Mouse (Mus musculus): ENCODE results near the gene Prss32. TPM values are rescaled to one million over a fixed set of nuclear protein-coding genes. Genes with fewer than 3 reads are reported as not detected.
"Not testable (repeated sequence)": the region's sequence is repeated elsewhere in the genome, so short reads cannot be mapped to it uniquely, and the experiment has no call there.

Gene Prss32
- total and polyA plus RNA-seq, 3 experiments = not detected

DNA sequence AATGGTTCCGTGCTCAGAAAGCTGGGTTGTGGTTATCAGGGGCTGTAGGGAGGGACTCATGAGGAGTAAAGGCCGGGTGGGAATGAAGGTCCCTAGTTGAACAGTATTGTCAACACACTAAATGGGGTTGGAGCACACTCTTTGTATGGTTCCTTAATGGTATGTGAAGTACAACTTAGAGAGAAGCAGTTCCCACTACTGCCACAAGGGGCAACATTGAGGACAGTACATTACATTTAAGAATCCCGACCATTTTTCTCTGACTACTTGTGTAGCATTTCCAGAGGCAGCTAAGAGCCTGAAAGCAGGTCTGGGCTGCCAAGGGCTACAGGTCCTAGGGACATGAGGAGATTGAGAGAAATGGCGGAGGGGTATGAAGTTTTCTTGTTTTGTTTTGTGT, 2.5 kb upstream of the Prss32 start:
- DNase-seq = no peak

DNA sequence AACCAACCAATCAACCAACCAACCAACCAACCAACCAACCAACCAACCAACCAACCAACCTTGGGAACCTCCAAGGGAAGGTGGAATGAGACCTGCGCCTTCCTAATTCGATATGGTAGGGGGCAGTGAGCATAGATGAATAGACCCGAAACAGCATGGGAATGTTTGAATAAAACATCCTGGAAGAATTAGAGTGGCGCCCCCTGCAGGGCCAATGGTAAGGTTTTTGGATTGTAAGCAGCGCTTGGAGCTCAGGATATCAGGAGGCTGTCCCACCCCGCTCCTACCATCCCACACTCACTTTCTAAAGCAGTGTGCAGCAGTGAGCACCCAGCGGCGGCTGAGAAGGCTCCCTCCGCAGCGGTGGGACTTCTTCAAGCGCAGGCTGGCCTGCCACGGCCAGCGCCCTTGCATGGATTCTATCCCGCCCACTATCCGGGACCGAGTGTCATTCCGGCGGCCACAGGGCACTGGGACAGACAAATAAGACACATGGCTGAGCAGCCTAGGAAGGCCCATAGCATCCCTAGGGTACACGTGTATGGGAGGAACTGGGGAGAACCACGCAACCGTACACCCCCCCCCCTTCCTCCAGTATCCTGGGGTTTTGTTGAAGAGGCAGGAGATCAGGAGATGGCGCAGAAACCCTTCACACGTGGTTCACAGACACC, 379 bp upstream of the Prss32 start:
- no peak for DNase-seq

DNA sequence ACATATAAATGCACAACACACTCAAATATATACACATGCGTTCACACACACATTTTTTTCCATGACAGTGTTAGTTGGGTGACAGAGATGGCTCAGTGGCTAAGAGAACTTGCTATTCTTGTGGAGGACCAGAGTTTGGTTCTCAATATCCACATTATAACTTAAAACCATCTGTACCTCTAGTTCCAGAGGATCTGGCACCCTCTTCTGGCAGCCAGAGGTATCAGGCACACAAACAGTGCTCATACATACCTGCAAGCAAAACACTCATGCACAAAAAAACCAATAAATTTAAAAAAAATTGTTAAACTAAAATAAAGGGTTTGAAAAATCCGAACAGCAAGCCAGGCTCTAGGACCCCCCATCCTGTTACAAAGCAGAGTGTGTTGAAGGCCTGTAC, 6.4 kb downstream of the Prss32 start:
- no peak for DNase-seq

DNA sequence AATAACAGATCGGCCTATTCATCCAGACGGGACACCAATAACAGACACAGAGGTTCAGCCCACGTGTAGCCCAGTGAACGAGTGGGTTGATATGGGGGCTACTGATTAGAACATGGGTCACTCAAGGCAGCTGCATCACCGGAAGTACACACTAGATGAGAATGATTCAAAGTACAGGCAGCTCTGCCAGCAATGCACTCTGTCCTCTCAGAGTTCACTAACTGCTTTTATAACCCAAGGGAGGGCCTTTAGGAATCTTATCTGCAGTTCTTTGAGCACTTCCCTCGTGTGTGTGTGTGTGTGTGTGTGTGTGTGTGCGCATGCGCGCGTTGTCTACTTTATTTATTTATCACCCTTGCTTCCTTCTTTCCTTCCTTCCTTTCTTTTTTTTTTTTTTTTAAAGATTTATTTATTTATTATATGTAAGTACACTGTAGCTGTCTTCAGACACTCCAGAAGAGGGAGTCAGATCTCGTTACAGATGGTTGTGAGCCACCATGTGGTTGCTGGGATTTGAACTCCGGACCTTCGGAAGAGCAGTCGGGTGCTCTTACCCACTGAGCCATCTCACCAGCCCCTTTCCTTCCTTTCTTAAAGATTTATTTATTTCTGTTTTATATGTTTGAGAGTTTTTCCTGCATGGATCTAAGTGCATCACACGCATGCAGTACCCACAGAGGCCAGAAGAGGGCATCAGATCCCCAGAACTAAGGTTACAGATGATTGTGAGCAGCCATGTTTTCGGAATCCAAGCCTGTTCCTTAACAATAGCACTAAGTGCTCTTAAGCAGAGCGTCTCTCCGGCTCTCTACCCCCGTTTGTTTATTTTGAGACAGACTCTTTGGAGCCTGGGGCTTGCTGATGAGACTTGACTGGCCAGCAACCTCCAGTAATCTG, 7.4 kb downstream of the Prss32 start:
- DNase-seq = peak; percentile 44

DNA sequence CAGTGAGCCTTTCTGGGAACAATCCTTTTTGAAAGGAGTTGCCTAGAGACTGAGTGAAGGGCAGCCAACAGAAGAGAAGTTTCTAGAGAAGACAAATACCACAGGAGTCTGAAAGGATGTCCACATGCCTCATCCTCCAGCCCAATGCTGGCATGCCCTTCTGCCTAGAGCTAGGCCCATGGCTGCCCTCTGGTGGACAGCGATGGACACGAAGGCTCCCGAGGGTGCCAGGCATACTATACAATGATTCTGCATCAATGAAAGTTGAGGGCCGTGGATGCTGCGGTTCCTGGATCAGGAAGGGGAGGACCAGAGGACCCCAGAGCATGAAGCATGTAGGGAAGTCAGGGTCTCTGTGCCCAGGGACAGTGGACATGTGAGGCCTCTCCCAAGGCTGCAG, 9.6 kb downstream of the Prss32 start:
- peak; percentile 61 for DNase-seq

DNA sequence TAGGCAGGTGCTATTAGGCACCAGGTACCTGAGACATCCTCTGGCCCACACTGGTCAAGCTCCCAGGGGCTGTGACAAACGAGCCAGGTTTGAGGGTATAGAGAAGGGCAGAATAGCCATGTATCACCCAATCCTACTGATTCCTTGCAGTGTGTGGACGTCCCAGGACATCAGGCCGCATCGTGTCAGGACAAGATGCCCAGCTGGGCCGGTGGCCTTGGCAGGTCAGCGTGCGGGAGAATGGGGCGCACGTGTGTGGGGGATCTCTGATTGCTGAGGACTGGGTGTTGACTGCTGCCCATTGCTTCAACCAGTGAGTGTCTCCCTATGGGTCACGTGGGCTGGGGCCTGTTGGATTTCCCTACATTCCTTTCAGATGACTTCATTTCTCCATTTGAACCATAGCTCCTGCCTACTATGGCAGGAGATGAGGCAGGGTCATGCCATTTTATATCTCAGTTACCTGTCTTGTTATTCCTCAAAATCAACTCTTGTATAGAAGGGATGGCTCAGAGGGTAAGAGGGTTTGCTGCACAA, 10.6 kb downstream of the Prss32 start:
- no peak for DNase-seq

DNA sequence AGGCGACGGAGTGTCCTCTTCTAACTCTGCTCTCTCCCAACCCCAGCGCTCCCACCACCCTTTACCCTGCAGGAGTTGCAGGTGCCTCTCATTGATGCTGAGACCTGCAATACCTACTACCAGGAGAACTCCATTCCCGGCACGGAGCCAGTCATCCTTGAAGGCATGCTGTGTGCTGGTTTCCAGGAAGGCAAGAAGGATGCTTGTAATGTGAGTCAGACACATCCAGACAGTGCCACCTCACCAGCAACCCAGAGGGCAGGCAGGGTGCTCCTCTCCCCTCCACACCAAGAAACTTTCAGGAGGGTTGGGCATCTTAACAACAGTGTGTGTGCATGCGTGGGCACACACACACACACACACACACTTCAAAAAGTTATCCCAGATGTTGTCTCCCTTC, 13.5 kb downstream of the Prss32 start:
- DNase-seq = no peak

DNA sequence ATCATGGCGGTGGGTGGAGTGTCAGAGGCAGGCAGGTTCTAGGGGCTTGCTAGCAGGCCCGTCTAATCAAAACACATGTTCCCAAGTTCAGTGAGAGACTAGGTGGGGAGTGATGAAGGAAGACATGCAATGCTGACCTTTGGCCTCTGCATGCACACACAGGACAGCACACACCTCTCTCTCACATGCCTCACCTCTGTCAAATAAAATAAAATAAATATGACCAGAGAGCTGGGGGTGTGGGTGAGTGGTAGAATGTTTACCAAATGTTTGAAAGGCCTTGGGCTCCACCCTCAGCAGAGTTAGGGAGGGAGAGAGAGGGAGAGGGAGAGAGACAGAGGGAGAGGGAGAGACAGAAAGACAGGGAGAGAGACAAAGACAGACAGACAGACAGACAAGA, 14.3 kb downstream of the Prss32 start:
- DNase-seq = no peak

DNA sequence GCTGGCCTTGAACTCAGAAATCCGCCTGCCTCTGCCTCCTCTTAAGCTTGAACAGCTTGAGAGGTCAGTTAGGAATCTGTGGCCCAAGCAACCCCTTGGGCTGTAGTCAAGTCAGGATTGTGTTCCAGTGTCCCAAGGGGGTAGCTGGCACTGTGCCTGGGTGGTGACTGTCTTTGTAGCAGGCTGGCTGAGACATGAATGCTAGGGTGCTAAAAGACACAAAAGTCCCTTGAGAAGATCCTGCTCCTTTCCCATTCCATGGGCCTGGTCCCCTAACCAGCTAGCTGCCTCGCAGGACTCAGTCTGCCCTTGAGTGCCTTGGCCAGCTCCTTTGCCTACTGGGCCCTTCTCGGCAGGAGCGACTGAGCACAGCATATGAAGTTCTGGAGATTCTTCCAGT, 19.3 kb downstream of the Prss32 start:
- DNase-seq = no peak

DNA sequence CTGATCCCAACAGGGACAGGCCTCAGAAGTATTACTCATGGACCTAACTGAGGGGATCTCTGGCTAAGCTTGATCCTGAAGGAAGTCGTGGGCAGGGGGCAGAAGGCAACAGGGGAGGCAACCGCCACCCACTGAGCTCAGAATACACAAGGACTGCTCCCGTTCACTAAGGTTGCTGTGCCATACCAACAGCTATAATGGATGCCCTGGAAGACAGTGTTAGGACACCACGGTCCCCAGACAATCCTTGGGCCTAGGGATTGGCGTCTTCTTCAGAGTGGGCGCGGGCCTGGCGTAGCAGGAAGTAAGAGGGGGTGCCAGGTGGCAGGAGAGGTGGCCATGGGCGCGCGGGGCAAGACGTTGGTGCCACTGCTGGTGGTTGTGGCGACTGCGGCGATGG, 24.1 kb downstream of the Prss32 start, which contains the start of gene Prss21:
Prss21 (plus strand) TSS at position 301 of the 400 bp plus-strand sequence.
- DNase-seq = no peak

DNA sequence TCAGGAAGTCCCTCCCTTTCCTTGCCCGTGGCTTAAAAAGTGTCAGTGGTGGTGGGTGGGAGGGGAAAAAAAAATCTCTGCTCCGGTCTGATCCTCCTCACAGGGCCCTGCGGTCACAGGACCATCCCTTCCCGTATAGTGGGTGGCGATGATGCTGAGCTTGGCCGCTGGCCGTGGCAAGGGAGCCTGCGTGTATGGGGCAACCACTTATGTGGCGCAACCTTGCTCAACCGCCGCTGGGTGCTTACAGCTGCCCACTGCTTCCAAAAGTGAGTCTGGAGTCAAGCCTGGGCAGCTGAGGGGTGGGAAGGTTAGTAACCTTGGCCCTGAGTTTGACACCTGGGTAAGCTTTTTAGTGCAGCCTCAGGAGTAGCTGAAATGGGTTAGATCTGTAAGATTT, 24.9 kb downstream of the Prss32 start:
- DNase-seq = peak; percentile 35

DNA sequence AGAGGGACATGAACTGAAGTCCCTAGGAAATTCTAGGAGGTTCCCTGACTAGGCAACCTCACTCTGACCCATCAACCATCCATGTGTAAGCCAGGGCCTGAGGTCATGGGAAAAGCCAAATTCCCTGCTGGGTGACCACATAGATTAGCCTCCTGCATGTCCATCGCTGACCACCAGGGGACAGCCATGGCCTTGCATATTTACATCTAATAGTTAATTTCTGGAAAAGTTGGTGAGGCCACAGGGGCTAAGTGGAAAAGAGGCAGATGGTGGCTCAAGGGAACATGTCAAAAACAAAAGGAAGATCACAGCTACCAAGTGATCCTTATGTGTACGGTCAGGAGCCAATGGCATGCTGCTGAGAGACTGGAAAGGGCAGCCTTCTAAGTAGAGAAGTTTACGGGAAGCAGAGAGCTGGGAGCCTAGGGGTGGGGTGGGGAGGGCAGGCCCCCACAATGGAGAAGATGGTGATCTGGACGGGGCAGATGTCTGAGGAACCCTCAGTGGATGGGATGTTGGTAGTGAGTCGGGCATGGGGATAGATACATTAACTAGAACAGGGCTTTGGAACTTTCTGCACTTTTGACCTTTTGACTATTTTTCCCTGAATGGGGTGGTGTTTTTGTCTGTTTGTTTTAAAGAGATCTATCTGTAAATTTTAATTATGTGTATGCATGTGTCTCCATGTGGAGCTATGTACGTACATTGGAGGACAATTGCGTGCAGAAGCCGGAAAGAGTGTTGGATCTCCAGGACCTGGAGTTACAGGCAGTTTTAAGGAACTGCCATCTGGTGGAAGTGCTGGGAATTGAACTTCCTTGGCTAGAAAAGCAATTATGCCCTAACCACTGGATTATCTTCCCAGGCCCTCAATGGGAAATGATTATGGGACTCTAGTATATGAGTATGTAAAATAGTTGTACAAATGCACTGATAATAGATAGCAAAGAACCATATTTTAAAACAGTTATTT, 30.5 kb downstream of the Prss32 start:
- peak; percentile 40 for DNase-seq

DNA sequence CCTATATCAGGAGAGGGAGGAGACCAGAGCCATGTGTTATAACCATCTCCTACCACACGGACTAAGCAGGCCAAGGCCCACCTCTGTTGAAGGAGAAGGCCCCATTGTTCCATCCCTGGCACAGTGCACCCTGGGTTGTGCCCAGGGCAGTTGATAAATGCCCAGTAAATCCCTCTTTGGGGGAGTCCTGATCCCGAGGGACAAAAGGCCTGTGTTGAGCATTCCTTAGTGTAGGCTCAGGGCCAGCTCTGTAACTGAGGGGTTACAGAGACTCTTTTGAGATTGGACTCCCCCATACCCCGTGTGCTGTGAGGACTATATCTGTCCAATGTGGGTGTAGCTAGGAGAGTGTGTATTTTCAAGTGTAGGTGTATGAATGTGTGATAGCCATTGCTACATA, 33.1 kb downstream of the Prss32 start:
- DNase-seq = no peak

DNA sequence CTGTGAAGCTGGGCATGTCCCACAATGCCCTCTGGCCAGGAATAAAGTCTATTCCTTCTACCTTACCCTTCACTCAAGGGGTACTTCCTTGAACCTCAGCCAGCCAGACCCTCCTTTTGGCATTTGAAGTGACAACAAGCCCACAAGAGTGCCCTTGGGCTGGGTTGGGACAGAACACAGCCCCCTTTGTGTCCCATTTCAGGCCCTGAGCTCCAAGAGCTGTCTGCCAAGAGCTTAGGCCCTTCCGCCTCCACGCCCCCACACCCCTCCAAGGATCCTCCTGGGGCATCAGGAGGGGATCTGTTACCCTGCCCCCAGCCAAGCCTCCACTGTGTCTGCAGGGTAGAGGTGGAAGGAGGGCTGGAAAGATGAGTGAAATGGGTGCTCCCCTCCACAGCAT, 33.5 kb downstream of the Prss32 start:
- no peak for DNase-seq

DNA sequence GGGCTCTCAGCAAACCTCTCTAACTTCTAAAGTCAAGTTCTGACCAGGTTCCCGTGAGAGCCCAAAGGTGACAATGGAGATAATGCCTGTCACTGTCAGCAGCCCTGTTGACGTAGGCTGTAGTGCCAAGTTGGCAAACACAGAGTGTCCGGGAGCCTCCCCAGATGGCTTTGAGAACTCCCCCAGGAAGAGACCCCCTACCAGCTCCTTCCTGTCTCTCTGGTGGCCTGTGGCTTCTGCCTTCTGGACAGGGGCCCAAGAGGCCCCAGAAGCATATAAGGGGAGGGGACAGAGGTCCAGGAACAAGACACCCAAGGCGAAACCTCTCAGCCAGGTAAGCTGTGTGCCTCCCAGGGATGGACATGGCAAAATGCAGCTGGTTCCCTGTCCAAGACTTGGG, 36.9 kb downstream of the Prss32 start, which contains the start of the genes Dcpp1 and Dcpp2:
Dcpp1 (plus strand) TSS at position 301 of the 400 bp plus-strand sequence.
Dcpp2 (plus strand) TSS at position 305 of the 400 bp plus-strand sequence.
- not testable (repeated sequence) for DNase-seq

Small RNA genes lying within 50 kb of the gene (microRNA-seq; reads per million reads assigned to microRNA genes)
- 0.88 to 5.0 reads per million in 2 experiments for gene Mir5125

Other genes with a start within 250 kb of the Prss32 start
- 10 to 100 TPM in 1 of 2 experiments, 1 to 10 TPM in 1; 6.6 to 12.4 TPM for gene Zfp13, start 244.4 kb upstream of the Prss32 start, total RNA-seq (2021)
- 25.1 and 25.4 TPM in 2 replicates for gene Zfp13, start 244.4 kb upstream of the Prss32 start, polyA plus RNA-seq (2012; rRNA removed)
- not detected for gene Zscan10, start 243.0 kb upstream of the Prss32 start, total RNA-seq (2021)
- 0.04 TPM in 1 of 2 replicates, not detected in the other for gene Zscan10, start 243.0 kb upstream of the Prss32 start, polyA plus RNA-seq (2012; rRNA removed)
- gene Mmp25, start 198.6 kb upstream of the Prss32 start, total RNA-seq (2021) = under 1 TPM in 1 of 2 experiments, not detected in 1; 0.10 TPM
- gene Mmp25, start 198.6 kb upstream of the Prss32 start, polyA plus RNA-seq (2012; rRNA removed) = 0.13 and 0.42 TPM in 2 replicates
- gene Bicdl2, start 183.3 kb upstream of the Prss32 start, total RNA-seq (2021) = not detected
- not detected in 2 replicates for gene Bicdl2, start 183.3 kb upstream of the Prss32 start, polyA plus RNA-seq (2012; rRNA removed)
- gene Hcfc1r1, start 170.3 kb upstream of the Prss32 start, total RNA-seq (2021) = 100 to 1,000 TPM; 170 to 228 TPM
- gene Hcfc1r1, start 170.3 kb upstream of the Prss32 start, polyA plus RNA-seq (2012; rRNA removed) = 747 and 838 TPM in 2 replicates
- gene Thoc6, start 170.0 kb upstream of the Prss32 start, total RNA-seq (2021) = 10 to 100 TPM; 19.5 to 36.7 TPM
- 28.1 and 30.6 TPM in 2 replicates for gene Thoc6, start 170.0 kb upstream of the Prss32 start, polyA plus RNA-seq (2012; rRNA removed)
- 100 to 1,000 TPM; 147 to 270 TPM for gene Tnfrsf12a, start 166.4 kb upstream of the Prss32 start, total RNA-seq (2021)
- 83.4 and 96.8 TPM in 2 replicates for gene Tnfrsf12a, start 166.4 kb upstream of the Prss32 start, polyA plus RNA-seq (2012; rRNA removed)
- not detected for gene Cldn6, start 164.6 kb upstream of the Prss32 start, total RNA-seq (2021)
- gene Cldn6, start 164.6 kb upstream of the Prss32 start, polyA plus RNA-seq (2012; rRNA removed) = not detected in 2 replicates
- gene Cldn9, start 159.8 kb upstream of the Prss32 start, total RNA-seq (2021) = under 1 TPM in 1 of 2 experiments, not detected in 1; 0.21 TPM
- gene Cldn9, start 159.8 kb upstream of the Prss32 start, polyA plus RNA-seq (2012; rRNA removed) = 0.09 and 0.13 TPM in 2 replicates
- gene 1520401A03Rik, start 121.1 kb upstream of the Prss32 start, total RNA-seq (2021) = 10 to 100 TPM in 1 of 2 experiments, 1 to 10 TPM in 1; 2.5 to 18.2 TPM
- gene 1520401A03Rik, start 121.1 kb upstream of the Prss32 start, polyA plus RNA-seq (2012; rRNA removed) = 1.8 and 2.4 TPM in 2 replicates
- 1 to 10 TPM; 2.8 to 2.9 TPM for gene Pkmyt1, start 117.5 kb upstream of the Prss32 start, total RNA-seq (2021)
- 21.8 and 23.1 TPM in 2 replicates for gene Pkmyt1, start 117.5 kb upstream of the Prss32 start, polyA plus RNA-seq (2012; rRNA removed)
- gene Paqr4, start 103.0 kb upstream of the Prss32 start, total RNA-seq (2021) = 10 to 100 TPM in 1 of 2 experiments, 1 to 10 TPM in 1; 7.6 to 17.6 TPM
- gene Paqr4, start 103.0 kb upstream of the Prss32 start, polyA plus RNA-seq (2012; rRNA removed) = 33.3 and 37.8 TPM in 2 replicates
- not detected for gene Kremen2, start 98.0 kb upstream of the Prss32 start, total RNA-seq (2021)
- gene Kremen2, start 98.0 kb upstream of the Prss32 start, polyA plus RNA-seq (2012; rRNA removed) = 0.28 and 0.54 TPM in 2 replicates
- gene Flywch1, start 72.3 kb upstream of the Prss32 start, total RNA-seq (2021) = 10 to 100 TPM; 61.8 to 85.0 TPM
- 45.8 and 49.3 TPM in 2 replicates for gene Flywch1, start 72.3 kb upstream of the Prss32 start, polyA plus RNA-seq (2012; rRNA removed)
- 1 to 10 TPM; 4.3 to 6.7 TPM for gene Flywch2, start 57.8 kb upstream of the Prss32 start, total RNA-seq (2021)
- gene Flywch2, start 57.8 kb upstream of the Prss32 start, polyA plus RNA-seq (2012; rRNA removed) = 8.7 and 12.0 TPM in 2 replicates
- 100 to 1,000 TPM; 322 to 545 TPM for gene Srrm2, start 53.3 kb upstream of the Prss32 start, total RNA-seq (2021)
- gene Srrm2, start 53.3 kb upstream of the Prss32 start, polyA plus RNA-seq (2012; rRNA removed) = 1,031 and 1,277 TPM in 2 replicates
- gene Elob, start 14.7 kb upstream of the Prss32 start, total RNA-seq (2021) = 100 to 1,000 TPM; 447 to 451 TPM
- 513 and 552 TPM in 2 replicates for gene Elob, start 14.7 kb upstream of the Prss32 start, polyA plus RNA-seq (2012; rRNA removed)
- not detected for gene Prss33, start 7.8 kb upstream of the Prss32 start, total RNA-seq (2021)
- 0.10 and 0.24 TPM in 2 replicates for gene Prss33, start 7.8 kb upstream of the Prss32 start, polyA plus RNA-seq (2012; rRNA removed)
- gene Prss41, start 317 bp downstream of the Prss32 start, total RNA-seq (2021) = under 1 TPM; 0.35 to 0.45 TPM
- 0.28 and 0.90 TPM in 2 replicates for gene Prss41, start 317 bp downstream of the Prss32 start, polyA plus RNA-seq (2012; rRNA removed)
- gene Prss21, start 24.2 kb downstream of the Prss32 start, total RNA-seq (2021) = not detected
- gene Prss21, start 24.2 kb downstream of the Prss32 start, polyA plus RNA-seq (2012; rRNA removed) = not detected in 2 replicates
- gene Dcpp1, start 37.0 kb downstream of the Prss32 start, total RNA-seq (2021) = not detected
- gene Dcpp1, start 37.0 kb downstream of the Prss32 start, polyA plus RNA-seq (2012; rRNA removed) = not detected in 2 replicates
- not detected for gene Dcpp2, start 37.0 kb downstream of the Prss32 start, total RNA-seq (2021)
- not detected in 2 replicates for gene Dcpp2, start 37.0 kb downstream of the Prss32 start, polyA plus RNA-seq (2012; rRNA removed)
- not detected for gene Dcpp3, start 73.6 kb downstream of the Prss32 start, total RNA-seq (2021)
- gene Dcpp3, start 73.6 kb downstream of the Prss32 start, polyA plus RNA-seq (2012; rRNA removed) = not detected in 2 replicates
- not detected for gene Sbp, start 97.8 kb downstream of the Prss32 start, total RNA-seq (2021)
- not detected in 2 replicates for gene Sbp, start 97.8 kb downstream of the Prss32 start, polyA plus RNA-seq (2012; rRNA removed)
- not detected for gene Sbpl, start 111.4 kb downstream of the Prss32 start, total RNA-seq (2021)
- not detected in 2 replicates for gene Sbpl, start 111.4 kb downstream of the Prss32 start, polyA plus RNA-seq (2012; rRNA removed)
- gene Prss30, start 136.7 kb downstream of the Prss32 start, total RNA-seq (2021) = under 1 TPM; 0.21 to 0.26 TPM
- 0.63 and 0.74 TPM in 2 replicates for gene Prss30, start 136.7 kb downstream of the Prss32 start, polyA plus RNA-seq (2012; rRNA removed)
- not detected for gene Prss22, start 154.2 kb downstream of the Prss32 start, total RNA-seq (2021)
- gene Prss22, start 154.2 kb downstream of the Prss32 start, polyA plus RNA-seq (2012; rRNA removed) = not detected in 2 replicates
- gene Prss27, start 194.3 kb downstream of the Prss32 start, total RNA-seq (2021) = under 1 TPM; 0.24 to 0.46 TPM
- gene Prss27, start 194.3 kb downstream of the Prss32 start, polyA plus RNA-seq (2012; rRNA removed) = 0.58 and 0.68 TPM in 2 replicates
- gene Kctd5, start 229.6 kb downstream of the Prss32 start, total RNA-seq (2021) = 10 to 100 TPM; 13.7 to 14.4 TPM
- 13.8 and 14.7 TPM in 2 replicates for gene Kctd5, start 229.6 kb downstream of the Prss32 start, polyA plus RNA-seq (2012; rRNA removed)

Data from adrenal gland, adult 2 months (tissue).